Mouse (Mus musculus) stomach, embryonic 14.5 days (tissue): ENCODE measurements around the gene Zfp800. TPM values are rescaled to one million over a fixed set of nuclear protein-coding genes. Genes with fewer than 3 reads are reported as not detected.

Experiments used
- ATAC-seq: fragments of 200-750 bp; cut with Nextera tagmentation; 2 replicates; pipeline ENCODE4 v1.8.0; 2017; ENCODE audit warnings: low read depth, moderate TSS enrichment; ENCODE audit not compliant: insufficient number of reproducible peaks, insufficient read depth, low FRiP score
- H3K27ac ChIP-seq: fragments of 300-500 bp; sonication (generic); 2 replicates; pipeline ENCODE4 v1.5.1; 2014; ENCODE audit warnings: mild to moderate bottlenecking, low read length, moderate library complexity, mixed read lengths
- H3K27me3 ChIP-seq: fragments of 300-500 bp; sonication (generic); 2 replicates; pipeline ENCODE4 v1.6.1; 2014; ENCODE audit warnings: low read length, control low read depth, mixed read lengths; ENCODE audit not compliant: control insufficient read depth, insufficient read depth
- H3K36me3 ChIP-seq: fragments of 300-500 bp; sonication (generic); 2 replicates; pipeline ENCODE4 v1.6.1; 2014; ENCODE audit warnings: mild to moderate bottlenecking, control low read depth, low read length, moderate library complexity, mixed read lengths; ENCODE audit not compliant: control insufficient read depth, insufficient read depth
- H3K4me1 ChIP-seq: fragments of 300-500 bp; sonication (generic); 2 replicates; pipeline ENCODE4 v1.6.1; 2014; ENCODE audit warnings: low read length, control low read depth, mixed read lengths; ENCODE audit not compliant: control insufficient read depth, insufficient read depth
- H3K4me2 ChIP-seq: fragments of 300-500 bp; sonication (generic); replicated peaks from 2 replicates; pipeline ENCODE4 v1.6.1; 2014; ENCODE audit warnings: low read depth, low read length, control low read depth
- H3K4me3 ChIP-seq: fragments of 300-500 bp; sonication (generic); 2 replicates; pipeline ENCODE4 v1.5.1; 2014; ENCODE audit warnings: low read depth, low read length, control low read depth
- H3K9ac ChIP-seq: fragments of 300-500 bp; sonication (generic); replicated peaks from 2 replicates; pipeline ENCODE4 v1.6.1; 2014; ENCODE audit warnings: low read depth, mild to moderate bottlenecking, control low read depth, low read length, moderate library complexity, mixed read lengths
- H3K9me3 ChIP-seq: fragments of 300-500 bp; sonication (generic); 2 replicates; pipeline ENCODE4 v1.6.1; 2016; ENCODE audit warnings: low read depth, low read length, control low read depth; ENCODE audit not compliant: control insufficient read depth
- WGBS: fragments of 180-500 bp; shearing (Covaris S2); extraction: QIAGEN DNeasy Blood & Tissue Kit; methylation state at CpG from one replicate; pipeline ENCODE4 v1.1.7; 2014; 5-methylcytosine and 5-hydroxymethylcytosine counted together
- polyA plus RNA-seq: library from polyadenylated mRNA; unstranded; fragments of >200 nt; fragmentation: Nextera tagmentation; extraction: Ambion mirVana; gene quantifications from 2 replicates; pipeline ENCODE4 v1.2.1, GENCODE M21; 2014

Gene Zfp800
- polyA plus RNA-seq, 1 experiment from 2014 or later: 23.3 TPM

DNA sequence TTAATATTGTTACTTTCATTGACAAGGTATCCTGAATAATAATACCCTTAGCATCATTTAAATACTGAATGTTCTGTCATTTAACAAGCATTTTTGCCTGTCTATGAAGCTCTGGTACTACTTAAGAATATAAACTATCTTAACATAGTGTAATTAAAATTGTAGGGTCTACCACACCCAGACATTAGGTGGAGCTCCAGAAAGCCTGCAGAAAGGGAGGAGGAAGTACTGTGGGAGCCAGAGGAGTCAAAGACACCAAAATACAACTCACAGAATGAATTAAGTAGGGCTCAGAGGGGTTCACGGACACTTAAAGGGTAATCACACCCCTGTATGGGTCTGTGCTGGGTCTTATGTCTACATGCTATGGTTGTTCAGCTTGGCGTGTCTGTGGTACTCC is 149.6 kb downstream of the Zfp800 start:
- ATAC-seq: no peak
- no peak overlapping the region for H3K4me3 ChIP-seq
- H3K27me3 ChIP-seq: no peaks in the 10 kb centered on the region
- WGBS: 83% methylated on average over 2 of the region's 2 CpGs
- H3K27ac ChIP-seq: no peak overlapping the region
- H3K9me3 ChIP-seq: no peaks in the 10 kb centered on the region
- no peaks in the 10 kb centered on the region for H3K4me1 ChIP-seq
- peaks cover 27% of the 10 kb centered on the region for H3K36me3 ChIP-seq
- no peak overlapping the region for H3K9ac ChIP-seq
- no peak overlapping the region for H3K4me2 ChIP-seq

DNA sequence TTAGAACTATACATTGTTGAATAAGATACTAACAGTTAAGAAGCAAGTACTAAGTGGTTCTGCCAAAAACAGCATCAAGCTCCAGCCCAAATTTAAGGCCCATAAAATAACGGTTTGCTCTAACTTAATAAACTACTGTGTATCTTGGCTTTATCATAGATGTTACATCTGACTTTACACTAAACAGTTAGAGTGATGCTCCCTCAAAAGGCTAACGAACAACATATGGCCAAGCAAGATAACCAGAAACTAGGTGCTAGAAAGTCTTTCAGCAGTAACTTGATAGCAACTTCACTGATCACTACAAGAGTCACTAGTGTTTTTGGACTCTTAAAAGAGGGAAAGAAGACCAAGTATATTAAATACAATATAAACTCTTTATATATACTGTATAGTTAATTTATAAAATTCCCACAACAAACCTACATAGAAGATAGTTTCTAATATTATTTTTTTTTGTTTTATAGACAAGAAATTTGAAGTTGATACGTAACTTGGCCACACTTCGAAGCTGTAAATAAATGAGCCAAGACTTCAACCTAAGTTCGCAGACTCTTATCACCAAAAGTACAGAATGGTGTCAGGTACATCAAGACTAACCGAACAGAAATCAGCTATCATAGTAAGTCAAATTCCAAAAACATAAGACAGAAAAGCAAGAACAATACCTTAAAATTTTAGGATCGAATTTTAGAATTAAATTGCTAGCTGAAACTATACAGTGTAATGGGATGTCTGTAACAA is 165.0 kb downstream of the Zfp800 start:
- WGBS: 91% methylated on average over 7 of the region's 7 CpGs
- Histone ChIP-seq H3K4me2 (no peak overlapping the region), H3K9me3 (no peaks in the 10 kb centered on the region), H3K36me3 (no peaks in the 10 kb centered on the region), H3K27ac (no peak overlapping the region), H3K4me1 (no peaks in the 10 kb centered on the region), H3K9ac (no peak overlapping the region), H3K27me3 (no peaks in the 10 kb centered on the region), H3K4me3 (no peak overlapping the region)
- peak; percentile 58; the same call in 1 of the 2 replicates for ATAC-seq

DNA sequence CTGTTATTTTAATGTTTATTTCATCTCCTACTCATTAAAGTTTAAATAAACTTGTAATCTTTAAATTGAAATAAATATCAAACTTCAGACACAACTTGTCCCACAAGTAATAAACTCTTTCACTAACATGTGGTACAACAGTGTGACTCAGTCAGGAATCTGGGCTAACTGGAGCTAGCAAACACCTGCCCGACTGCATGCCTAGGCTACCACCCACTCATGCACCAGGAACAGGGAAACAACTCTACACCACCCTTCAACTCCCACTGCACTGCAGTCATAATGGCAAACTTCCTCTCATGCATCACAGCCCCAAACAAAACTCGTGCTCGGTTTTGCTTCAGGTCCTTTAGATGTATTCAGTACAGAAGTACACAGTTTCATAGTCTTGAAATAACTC is 169.7 kb downstream of the Zfp800 start:
- Histone ChIP-seq H3K36me3 (no peaks in the 10 kb centered on the region), H3K4me1 (no peaks in the 10 kb centered on the region), H3K4me2 (no peak overlapping the region), H3K9me3 (no peaks in the 10 kb centered on the region), H3K27me3 (no peaks in the 10 kb centered on the region), H3K9ac (no peak overlapping the region), H3K4me3 (no peak overlapping the region), H3K27ac (no peak overlapping the region)
- 77% methylated on average over 3 of the region's 3 CpGs for WGBS
- no peak for ATAC-seq

DNA sequence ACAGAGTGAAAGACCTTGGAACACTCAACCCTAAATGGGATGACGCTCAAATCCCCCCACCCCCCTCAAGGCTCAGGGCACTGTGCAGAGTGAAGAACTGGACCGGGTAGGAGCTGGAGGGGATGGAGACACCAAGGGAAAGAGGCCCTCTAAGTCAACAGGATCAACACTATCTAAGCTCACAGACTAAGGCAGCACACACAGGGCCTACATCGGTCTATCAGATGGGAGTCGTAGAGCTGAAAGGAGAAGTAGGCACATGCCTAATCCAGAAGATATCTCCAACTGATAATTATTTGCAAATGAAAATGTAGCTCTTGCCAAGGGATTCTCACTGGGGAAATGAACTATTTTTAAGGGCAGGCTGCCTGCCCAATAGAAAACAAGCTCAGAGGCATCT is 176.8 kb downstream of the Zfp800 start:
- H3K4me2 ChIP-seq: no peak overlapping the region
- H3K27ac ChIP-seq: no peak overlapping the region
- H3K4me1 ChIP-seq: no peaks in the 10 kb centered on the region
- no peaks in the 10 kb centered on the region for H3K36me3 ChIP-seq
- no peak overlapping the region for H3K9ac ChIP-seq
- no peak for ATAC-seq
- H3K9me3 ChIP-seq: no peaks in the 10 kb centered on the region
- H3K27me3 ChIP-seq: no peaks in the 10 kb centered on the region
- WGBS: 83% methylated on average over 4 of the region's 4 CpGs
- H3K4me3 ChIP-seq: no peak overlapping the region

DNA sequence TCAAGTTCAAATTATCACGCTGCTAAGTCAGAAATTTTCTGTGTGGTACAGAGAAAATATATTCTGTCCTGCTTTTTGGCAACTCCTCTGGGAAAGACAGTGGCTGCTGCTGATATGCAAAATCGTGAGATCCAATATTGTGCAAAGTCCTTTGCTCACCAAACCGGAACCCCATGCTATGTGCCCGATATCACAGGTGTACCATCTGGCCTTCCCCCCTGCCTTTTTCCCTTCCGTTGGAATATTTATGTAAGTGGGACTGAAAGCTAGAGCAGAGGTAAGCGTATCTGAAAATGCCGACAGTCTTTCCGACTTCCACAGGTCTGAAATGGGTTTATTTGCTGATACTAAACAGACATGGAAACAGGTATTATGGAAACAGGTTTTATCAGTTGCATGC is 179.4 kb downstream of the Zfp800 start:
- ATAC-seq: no peak
- WGBS: 84% methylated on average over 8 of the region's 8 CpGs
- Histone ChIP-seq H3K36me3 (no peaks in the 10 kb centered on the region), H3K9ac (no peak overlapping the region), H3K27ac (no peak overlapping the region), H3K4me1 (no peaks in the 10 kb centered on the region), H3K9me3 (no peaks in the 10 kb centered on the region), H3K4me2 (no peak overlapping the region), H3K4me3 (no peak overlapping the region), H3K27me3 (no peaks in the 10 kb centered on the region)

DNA sequence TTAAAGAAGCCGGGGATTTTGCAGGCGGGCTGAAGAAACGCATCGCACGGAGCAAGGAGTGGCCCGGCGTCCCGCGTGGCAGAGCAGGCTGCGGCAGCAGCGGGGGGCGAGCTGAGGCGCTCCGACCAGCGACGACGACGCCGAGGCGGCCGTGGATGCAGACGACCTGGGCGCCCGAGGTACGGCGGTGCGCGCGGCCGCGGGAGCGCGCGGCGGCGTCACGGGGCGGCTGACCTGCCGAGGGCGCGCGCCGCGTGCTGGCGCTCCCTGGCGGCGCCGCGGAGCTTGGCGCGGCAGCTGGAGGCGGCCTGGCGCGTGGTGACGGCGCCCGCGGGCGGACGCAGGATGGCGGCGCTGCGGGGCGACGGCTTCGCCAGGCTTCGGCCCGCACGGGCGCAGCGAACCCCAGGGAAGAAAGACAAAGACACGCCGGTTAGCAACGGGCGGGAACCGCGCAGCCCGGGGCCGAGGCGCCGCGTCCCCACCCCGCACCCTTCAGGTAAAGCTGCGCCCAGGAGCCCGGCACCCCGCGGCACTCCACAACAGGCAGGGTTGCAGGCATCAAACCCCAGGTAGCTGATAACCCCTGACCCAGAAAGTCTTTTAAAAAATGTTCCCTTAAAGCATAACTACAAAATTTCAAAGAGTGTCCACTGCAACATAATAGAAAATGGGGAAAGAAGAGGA is 182.4 kb downstream of the Zfp800 start:
- Histone ChIP-seq H3K27me3 (no peaks in the 10 kb centered on the region), H3K9me3 (no peaks in the 10 kb centered on the region), H3K4me2 (peak overlapping the region; percentile 83), H3K4me1 (no peaks in the 10 kb centered on the region), H3K36me3 (no peaks in the 10 kb centered on the region), H3K4me3 (peak overlapping the region; percentile 58), H3K27ac (no peak overlapping the region), H3K9ac (peak overlapping the region; percentile 52)
- ATAC-seq: peak; percentile 89
- WGBS: under 1% methylated on average over 51 of the region's 87 CpGs

DNA sequence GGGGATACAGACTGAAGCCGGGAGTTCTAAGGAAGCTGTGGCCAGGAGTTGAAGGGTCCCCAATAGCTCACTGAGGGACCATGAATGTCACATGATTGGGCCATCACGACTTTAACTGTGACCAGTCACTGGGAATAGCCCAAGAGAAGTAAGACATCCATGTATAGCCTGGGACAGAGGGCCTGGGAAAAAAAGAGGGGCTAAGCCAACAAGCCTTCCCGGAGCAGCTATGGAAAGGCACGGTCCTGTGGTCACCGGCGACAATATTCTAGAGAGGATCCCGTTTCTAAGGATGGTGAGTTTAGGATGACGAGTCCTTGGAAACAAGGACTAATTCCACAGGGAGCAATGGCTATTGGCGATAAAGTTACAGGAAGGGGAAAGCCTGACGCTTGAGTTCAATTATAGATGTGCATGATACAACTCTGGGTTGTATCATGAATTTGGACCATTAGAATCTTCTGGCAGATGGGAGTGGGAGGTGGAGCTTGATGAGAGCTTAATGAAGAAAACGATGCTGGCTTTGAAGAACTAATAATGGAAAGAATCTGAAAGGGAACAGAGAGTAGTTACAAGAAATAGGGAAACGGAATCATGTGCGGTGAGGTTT is 183.0 kb downstream of the Zfp800 start:
- Histone ChIP-seq H3K27ac (no peak overlapping the region), H3K4me3 (peak overlapping the region; percentile 58), H3K4me1 (no peaks in the 10 kb centered on the region), H3K9ac (no peak overlapping the region; the same call in 1 of the 2 replicates), H3K36me3 (no peaks in the 10 kb centered on the region), H3K9me3 (no peaks in the 10 kb centered on the region), H3K4me2 (peak overlapping the region; percentile 83), H3K27me3 (no peaks in the 10 kb centered on the region)
- 41% methylated on average over 13 of the region's 13 CpGs for whole genome bisulfite sequencing
- peak; percentile 12; the same call in 1 of the 2 replicates for ATAC-seq

DNA sequence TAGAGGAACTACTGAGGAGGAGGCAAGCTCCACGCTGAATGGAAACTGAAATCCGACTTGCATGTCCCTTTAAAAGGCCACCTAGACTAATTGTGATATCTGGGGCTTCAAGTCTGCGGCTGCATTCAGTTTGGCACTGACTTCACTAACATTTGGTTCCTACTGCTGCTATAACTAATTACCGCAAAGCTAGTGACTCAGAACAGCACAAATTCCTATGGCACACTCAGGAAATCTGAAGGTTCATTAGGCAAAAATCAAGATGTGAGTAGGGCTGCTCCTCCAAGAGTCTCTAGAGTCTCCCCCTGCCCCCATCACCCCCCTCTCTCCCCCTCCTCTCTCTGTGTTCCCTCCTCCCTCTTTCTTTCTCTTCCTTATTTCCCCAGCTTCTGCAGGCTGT is 194.4 kb downstream of the Zfp800 start:
- WGBS: 48% methylated on average over 4 of the region's 4 CpGs

More for the DNA sequence above, 194.4 kb downstream of the Zfp800 start:
- H3K4me3 ChIP-seq: no peak overlapping the region
- ATAC-seq: no peak
- H3K9ac ChIP-seq: no peak overlapping the region
- H3K4me1 ChIP-seq: no peaks in the 10 kb centered on the region
- no peaks in the 10 kb centered on the region for H3K27me3 ChIP-seq
- H3K4me2 ChIP-seq: no peak overlapping the region
- no peaks in the 10 kb centered on the region for H3K36me3 ChIP-seq
- H3K27ac ChIP-seq: no peak overlapping the region
- H3K9me3 ChIP-seq: no peaks in the 10 kb centered on the region
